Mouse (Mus musculus) heart, embryonic 10.5 days (tissue): ENCODE measurements at regions not wholly inside any gene's neighbourhood (a gene's known extent, or its start where the extent isn't known, plus 50 kb on each side); places are given as distances from the start of the nearest gene placed in this dataset.

Experiments
- DNase-seq: peaks from one replicate; pipeline ENCODE4 v3.0.0-alpha.2; 2017; ENCODE audit warnings: low spot score
- H3K27ac ChIP-seq: fragments of 300-500 bp; sonication (generic); 2 replicates; pipeline ENCODE4 v1.5.1; 2016; ENCODE audit warnings: mild to moderate bottlenecking
- H3K27me3 ChIP-seq: fragments of 300-500 bp; sonication (generic); 2 replicates; pipeline ENCODE4 v1.6.1; 2016; ENCODE audit warnings: mild to moderate bottlenecking; ENCODE audit not compliant: poor library complexity, insufficient read depth, severe bottlenecking
- H3K36me3 ChIP-seq: fragments of 300-500 bp; sonication (generic); 2 replicates; pipeline ENCODE4 v1.6.1; 2016; ENCODE audit warnings: mild to moderate bottlenecking, moderate library complexity
- H3K4me1 ChIP-seq: fragments of 300-500 bp; sonication (generic); 2 replicates; pipeline ENCODE4 v1.6.1; 2016; ENCODE audit warnings: mild to moderate bottlenecking
- H3K4me3 ChIP-seq: fragments of 300-500 bp; sonication (generic); 2 replicates; pipeline ENCODE4 v1.5.1; 2016; ENCODE audit warnings: mild to moderate bottlenecking, moderate library complexity
- H3K9me3 ChIP-seq: fragments of 300-500 bp; sonication (generic); 2 replicates; pipeline ENCODE4 v1.6.1; 2016; ENCODE audit warnings: mild to moderate bottlenecking, moderate library complexity
- WGBS: fragments of 180-500 bp; shearing (Covaris S2); methylation state at CpG from one replicate; pipeline ENCODE4 v1.1.7; 2016; 5-methylcytosine and 5-hydroxymethylcytosine counted together

DNA sequence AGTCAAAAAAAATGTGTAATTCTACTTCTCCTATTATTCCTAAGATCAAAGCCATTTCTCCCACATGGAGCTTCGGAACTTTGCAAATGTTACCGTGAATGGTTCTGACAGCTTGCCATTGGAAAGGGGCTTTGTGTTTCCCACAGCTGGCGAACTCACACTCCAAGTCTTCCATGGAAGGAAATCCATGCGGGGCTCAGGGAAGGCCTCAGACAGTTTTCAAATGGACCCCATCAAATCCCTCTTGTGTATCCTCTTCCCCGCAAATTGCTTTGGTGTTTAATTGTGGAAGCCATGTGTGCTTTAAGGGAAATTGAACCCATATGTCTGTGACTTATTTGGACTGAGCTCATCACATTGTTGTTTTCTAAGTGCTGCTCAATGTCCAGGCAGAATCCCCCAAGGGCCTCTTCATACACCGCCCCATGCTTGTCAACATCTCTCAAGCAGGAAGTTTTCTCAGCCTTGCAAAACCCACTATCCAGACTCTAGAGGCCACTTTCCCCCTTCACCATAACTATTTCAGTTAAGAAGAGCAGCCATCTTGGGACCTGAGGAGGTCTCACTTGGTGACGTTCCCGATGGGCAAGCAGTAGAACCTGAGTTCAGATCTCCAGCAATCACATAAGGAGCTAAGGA is 310.1 kb upstream of the Prkcq start:
- Histone ChIP-seq H3K9me3 (no peaks in the 10 kb centered on the region), H3K36me3 (no peaks in the 10 kb centered on the region), H3K27me3 (no peaks in the 10 kb centered on the region), H3K27ac (no peak overlapping the region), H3K4me3 (no peak overlapping the region), H3K4me1 (no peaks in the 10 kb centered on the region)
- DNase-seq, result no peak
- 79% methylated on average over 8 of the region's 8 CpGs for WGBS

DNA sequence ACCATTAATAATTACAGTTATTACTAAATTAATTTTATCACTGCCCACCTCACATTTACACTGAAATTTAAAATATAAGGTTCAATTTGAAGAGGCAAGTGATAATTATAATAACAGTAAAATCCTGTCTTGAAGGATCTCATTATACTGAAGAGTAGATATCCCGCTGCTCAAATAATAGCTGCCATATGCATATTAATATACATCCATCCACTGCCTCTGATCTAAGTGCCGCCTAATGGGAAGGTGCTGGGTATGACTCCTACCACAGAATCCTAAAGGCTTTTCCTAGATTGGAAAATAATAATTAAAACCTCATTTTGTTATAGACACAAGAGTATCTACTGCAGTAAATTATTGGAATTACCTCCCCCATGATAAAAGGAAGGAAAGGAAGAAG is 307.5 kb upstream of the Prkcq start:
- H3K27me3 ChIP-seq, result no peaks in the 10 kb centered on the region
- H3K4me1 ChIP-seq, result no peaks in the 10 kb centered on the region
- H3K4me3 ChIP-seq, result no peak overlapping the region
- 85% methylated on average over 2 of the region's 2 CpGs for WGBS
- DNase-seq, result no peak
- H3K27ac ChIP-seq, result no peak overlapping the region
- no peaks in the 10 kb centered on the region for H3K36me3 ChIP-seq
- no peaks in the 10 kb centered on the region for H3K9me3 ChIP-seq

- DNase-seq, result no peak
- WGBS, result 70% methylated on average over 4 of the region's 4 CpGs
- Histone ChIP-seq H3K4me3 (no peak overlapping the region), H3K27ac (no peak overlapping the region), H3K36me3 (no peaks in the 10 kb centered on the region), H3K4me1 (no peaks in the 10 kb centered on the region), H3K27me3 (no peaks in the 10 kb centered on the region), H3K9me3 (no peaks in the 10 kb centered on the region)
Observed at GRCm38 (mm10) chr2:10874303-10874702, 297.6 kb upstream of the Prkcq start.

- DNase-seq, result no peak
- WGBS, result 79% methylated on average over 3 of the region's 3 CpGs
- Histone ChIP-seq H3K27me3 (no peaks in the 10 kb centered on the region), H3K4me3 (no peak overlapping the region), H3K36me3 (no peaks in the 10 kb centered on the region), H3K9me3 (no peaks in the 10 kb centered on the region), H3K4me1 (no peaks in the 10 kb centered on the region), H3K27ac (no peak overlapping the region)
Observed at GRCm38 (mm10) chr2:10901926-10902325, 270.0 kb upstream of the Prkcq start.

GRCm38 (mm10) chr2:10919955-10920354 is 252.0 kb upstream of the Prkcq start:
- Histone ChIP-seq H3K4me3 (no peak overlapping the region), H3K9me3 (no peaks in the 10 kb centered on the region), H3K27ac (no peak overlapping the region), H3K4me1 (no peaks in the 10 kb centered on the region), H3K27me3 (no peaks in the 10 kb centered on the region), H3K36me3 (no peaks in the 10 kb centered on the region)
- no peak for DNase-seq

DNA sequence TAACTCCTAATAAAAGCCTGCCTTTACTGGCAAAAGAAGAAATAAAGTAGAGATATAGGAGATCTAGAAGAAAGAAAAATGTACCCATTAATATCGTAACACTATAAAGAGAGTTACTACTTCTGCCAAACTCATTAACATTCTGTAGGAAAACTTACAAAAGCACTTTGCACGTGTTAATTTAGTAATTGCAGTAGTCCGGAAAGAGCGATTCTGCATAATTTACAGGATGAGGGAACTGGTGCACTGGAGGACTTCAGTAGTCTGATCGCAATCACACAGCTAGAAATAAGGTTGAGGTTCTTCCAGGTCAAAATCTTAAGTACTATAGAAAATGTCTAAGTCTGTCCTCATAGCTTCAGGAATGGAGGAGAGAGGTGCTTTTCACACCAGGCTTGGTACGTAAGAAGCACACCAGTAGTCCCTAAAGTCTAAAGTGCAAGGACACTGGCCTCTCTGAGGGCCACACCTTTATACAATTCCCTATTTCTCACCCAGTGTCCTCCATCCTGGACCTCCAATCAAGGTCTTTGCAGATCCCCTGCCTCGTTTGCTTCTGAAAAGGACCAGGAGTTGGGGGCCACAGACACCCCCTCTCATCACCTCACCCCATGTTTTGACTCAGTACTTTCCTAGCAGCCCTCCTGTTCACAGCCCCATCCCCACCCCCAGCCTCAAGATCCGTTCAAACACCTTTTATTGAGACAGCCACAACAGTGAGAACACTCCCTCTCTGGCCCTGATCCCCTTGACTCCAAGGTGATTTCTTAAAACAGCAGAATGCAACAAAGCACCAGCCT is 251.0 kb upstream of the Prkcq start:
- Histone ChIP-seq H3K36me3 (no peaks in the 10 kb centered on the region), H3K27ac (no peak overlapping the region), H3K9me3 (no peaks in the 10 kb centered on the region), H3K4me1 (no peaks in the 10 kb centered on the region), H3K27me3 (no peaks in the 10 kb centered on the region), H3K4me3 (no peak overlapping the region)
- 65% methylated on average over 8 of the region's 8 CpGs for WGBS
- no peak for DNase-seq

GRCm38 (mm10) chr2:10921486-10922450 is 250.1 kb upstream of the Prkcq start:
- WGBS, result 39% methylated on average over 13 of the region's 13 CpGs
- no peaks in the 10 kb centered on the region for H3K36me3 ChIP-seq
- no peak overlapping the region for H3K4me3 ChIP-seq
- H3K27me3 ChIP-seq, result no peaks in the 10 kb centered on the region
- no peak overlapping the region for H3K27ac ChIP-seq
- no peaks in the 10 kb centered on the region for H3K9me3 ChIP-seq
- DNase-seq, result no peak
- no peaks in the 10 kb centered on the region for H3K4me1 ChIP-seq

DNA sequence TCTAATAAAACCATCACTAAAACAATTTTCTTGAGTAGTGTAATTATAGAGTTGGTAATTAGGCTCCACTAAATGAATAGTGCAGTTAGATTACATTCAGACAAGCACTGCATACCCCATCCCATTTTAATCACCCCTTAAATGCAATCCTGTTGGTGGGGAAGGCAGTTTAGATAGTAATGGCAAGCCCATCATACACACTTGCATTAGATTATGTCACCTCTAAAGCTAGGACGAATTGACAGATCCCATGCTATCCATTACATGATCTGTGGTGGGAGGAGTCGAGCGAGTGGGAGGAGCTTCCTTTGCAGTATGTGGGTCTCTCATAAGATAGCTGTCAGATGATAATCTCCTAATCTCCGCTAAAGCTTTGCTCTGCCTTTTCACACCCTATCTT is 247.9 kb upstream of the Prkcq start:
- Histone ChIP-seq H3K36me3 (no peaks in the 10 kb centered on the region), H3K9me3 (no peaks in the 10 kb centered on the region), H3K27me3 (no peaks in the 10 kb centered on the region), H3K4me3 (no peak overlapping the region), H3K27ac (no peak overlapping the region), H3K4me1 (no peaks in the 10 kb centered on the region)
- 67% methylated on average over 4 of the region's 4 CpGs for WGBS
- DNase-seq, result no peak

GRCm38 (mm10) chr2:10925361-10925760 is 246.5 kb upstream of the Prkcq start:
- H3K4me1 ChIP-seq, result no peaks in the 10 kb centered on the region
- no peaks in the 10 kb centered on the region for H3K9me3 ChIP-seq
- WGBS, result 81% methylated on average over 7 of the region's 7 CpGs
- DNase-seq, result no peak
- no peaks in the 10 kb centered on the region for H3K27me3 ChIP-seq
- no peaks in the 10 kb centered on the region for H3K36me3 ChIP-seq
- H3K4me3 ChIP-seq, result no peak overlapping the region
- H3K27ac ChIP-seq, result no peak overlapping the region

GRCm38 (mm10) chr2:10937405-10937804 is 234.5 kb upstream of the Prkcq start:
- WGBS, result 80% methylated on average over 1 of the region's 1 CpGs
- Histone ChIP-seq H3K4me3 (no peak overlapping the region), H3K9me3 (no peaks in the 10 kb centered on the region), H3K27ac (no peak overlapping the region), H3K4me1 (no peaks in the 10 kb centered on the region), H3K27me3 (no peaks in the 10 kb centered on the region), H3K36me3 (no peaks in the 10 kb centered on the region)
- DNase-seq, result no peak

DNA sequence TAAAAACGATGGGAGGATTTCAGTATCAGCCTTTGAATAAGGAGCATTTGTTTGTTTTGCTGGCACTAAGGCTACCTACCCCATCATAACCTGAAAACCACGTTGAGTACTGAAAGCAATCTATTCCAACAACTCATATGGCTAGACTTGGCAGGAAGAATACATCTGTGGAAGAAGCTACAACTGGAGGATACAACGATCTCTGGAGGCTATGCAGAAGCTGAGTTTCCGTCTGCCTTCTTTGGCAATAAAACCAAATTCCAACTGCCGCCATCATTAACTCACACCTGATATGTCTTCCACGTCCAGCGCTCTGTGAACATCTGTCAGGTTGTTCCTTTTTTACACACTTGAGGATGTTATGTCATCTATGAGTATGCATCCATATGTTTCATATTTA is 206.7 kb upstream of the Prkcq start:
- no peak overlapping the region for H3K4me3 ChIP-seq
- no peaks in the 10 kb centered on the region for H3K4me1 ChIP-seq
- no peak for DNase-seq
- H3K36me3 ChIP-seq, result no peaks in the 10 kb centered on the region
- H3K9me3 ChIP-seq, result no peaks in the 10 kb centered on the region
- WGBS, result 77% methylated on average over 7 of the region's 7 CpGs
- no peak overlapping the region for H3K27ac ChIP-seq
- H3K27me3 ChIP-seq, result no peaks in the 10 kb centered on the region

- H3K36me3 ChIP-seq, result no peaks in the 10 kb centered on the region
- H3K27ac ChIP-seq, result no peak overlapping the region
- DNase-seq, result peak; percentile 48
- H3K9me3 ChIP-seq, result no peaks in the 10 kb centered on the region
- no peaks in the 10 kb centered on the region for H3K4me1 ChIP-seq
- H3K27me3 ChIP-seq, result no peaks in the 10 kb centered on the region
- 62% methylated on average over 2 of the region's 2 CpGs for WGBS
- H3K4me3 ChIP-seq, result no peak overlapping the region
Observed at GRCm38 (mm10) chr2:10966891-10967290, 205.0 kb upstream of the Prkcq start.

DNA sequence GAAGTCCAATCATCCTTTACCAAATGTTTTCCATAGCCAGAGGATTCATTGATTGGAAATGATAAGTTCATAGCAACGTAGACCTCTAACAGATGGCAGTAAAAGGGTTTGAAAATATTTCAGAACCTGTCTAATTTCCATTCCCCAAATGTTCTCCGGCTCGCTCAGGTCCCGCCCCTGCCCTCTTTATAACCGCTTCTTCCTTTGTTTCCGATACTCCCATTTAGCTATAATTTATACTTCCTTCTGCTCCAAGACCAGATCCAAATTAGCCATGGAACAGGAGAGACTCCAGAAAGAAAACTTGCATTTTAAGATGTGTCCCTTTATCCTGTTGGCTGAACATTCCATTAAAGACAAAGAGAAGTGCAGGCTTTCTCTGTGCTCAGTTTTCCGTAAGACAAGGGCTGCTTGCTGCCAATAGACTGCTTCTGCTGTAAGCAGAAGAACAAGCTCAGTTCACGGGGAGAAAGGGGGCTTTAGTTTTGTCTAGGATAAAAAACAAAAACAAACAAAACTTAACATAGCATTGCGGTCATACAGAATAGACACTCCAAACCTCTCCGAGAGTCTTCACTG is 202.7 kb upstream of the Prkcq start:
- Histone ChIP-seq H3K36me3 (no peaks in the 10 kb centered on the region), H3K4me1 (no peaks in the 10 kb centered on the region), H3K27me3 (no peaks in the 10 kb centered on the region), H3K9me3 (no peaks in the 10 kb centered on the region), H3K4me3 (no peak overlapping the region), H3K27ac (no peak overlapping the region)
- DNase-seq, result no peak
- 85% methylated on average over 10 of the region's 10 CpGs for WGBS
